Mouse (Mus musculus) megakaryocyte, embryonic 14.5 days (primary cell): ENCODE measurements around the gene Tmem234. TPM values are rescaled to one million over a fixed set of nuclear protein-coding genes. Genes with fewer than 3 reads are reported as not detected.

Experiments
- H3K27me3 ChIP-seq: replicated peaks from 2 replicates; pipeline ENCODE3; 2012; ENCODE audit warnings: inconsistent platforms
- H3K36me3 ChIP-seq: replicated peaks from 2 replicates; pipeline ENCODE3; 2012; ENCODE audit warnings: low read length, inconsistent platforms, mixed read lengths
- H3K4me1 ChIP-seq: 2 replicates; pipeline ENCODE4 v1.6.1; 2012; ENCODE audit warnings: inconsistent platforms
- H3K4me3 ChIP-seq: replicated peaks from 2 replicates; pipeline ENCODE3; 2012; ENCODE audit warnings: moderate library complexity, mild to moderate bottlenecking, inconsistent platforms
- H3K9me3 ChIP-seq: 2 replicates; pipeline ENCODE4 v1.6.1; 2012; ENCODE audit warnings: inconsistent platforms
- FLI1 ChIP-seq: IDR thresholded peaks from 2 replicates; pipeline ENCODE4 v1.6.1; 2012; ENCODE audit warnings: low read length, inconsistent platforms, mixed read lengths
- GATA1 ChIP-seq: IDR thresholded peaks from 3 replicates; pipeline ENCODE4 v1.6.1; 2012; ENCODE audit warnings: mixed read lengths, low read length, inconsistent platforms, borderline replicate concordance
- polyA plus RNA-seq: library from polyadenylated mRNA; stranded (reverse); fragments of >175 nt; gene quantifications from 2 replicates; pipeline ENCODE4 v1.2.3, GENCODE M21; 2012; ENCODE audit warnings: low replicate concordance; ENCODE audit not compliant: insufficient read depth

Tmem234 gene
- polyA plus RNA-seq, 1 experiment = 305 TPM

GRCm38 (mm10) chr4:129565139-129565538 is 35.3 kb upstream of the Tmem234 start:
- TF ChIP-seq FLI1 (no peak), GATA1 (no peak)
- Histone ChIP-seq H3K4me1 (peaks cover 4% of the 10 kb centered on the region; the same call in 1 of the 2 replicates), H3K4me3 (no peak overlapping the region), H3K27me3 (peaks cover 4% of the 10 kb centered on the region), H3K9me3 (no peaks in the 10 kb centered on the region), H3K36me3 (no peaks in the 10 kb centered on the region)

- Histone ChIP-seq H3K4me1 (peaks cover 12% of the 10 kb centered on the region), H3K9me3 (no peaks in the 10 kb centered on the region), H3K36me3 (no peaks in the 10 kb centered on the region), H3K27me3 (peaks cover 9% of the 10 kb centered on the region), H3K4me3 (no peak overlapping the region)
- no peak for TF ChIP-seq FLI1
These were observed 32.1 kb upstream of the Tmem234 start for GRCm38 (mm10) chr4:129568366-129568765.

DNA sequence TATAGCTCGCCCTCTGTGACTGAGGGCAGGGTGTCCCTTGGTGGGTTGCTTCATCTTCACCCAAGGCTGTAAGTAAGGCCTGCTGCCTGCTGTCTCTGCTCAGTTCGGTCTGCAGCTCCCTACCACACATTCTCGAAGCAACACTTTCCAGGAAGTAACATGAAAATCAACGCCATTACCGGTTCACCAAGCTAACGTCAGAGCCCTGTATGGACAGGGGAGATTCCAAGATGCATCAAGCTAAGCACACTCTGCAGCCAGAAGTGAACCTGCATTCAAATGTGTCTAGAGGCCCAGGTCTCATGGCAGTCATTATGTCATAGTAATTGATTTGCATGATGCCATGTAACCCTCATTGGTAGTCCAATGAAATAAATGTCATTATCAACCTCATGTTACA is 30.4 kb upstream of the Tmem234 start:
- Histone ChIP-seq H3K4me1 (peaks cover 24% of the 10 kb centered on the region), H3K27me3 (peaks cover 12% of the 10 kb centered on the region), H3K9me3 (no peaks in the 10 kb centered on the region), H3K4me3 (no peak overlapping the region), H3K36me3 (no peaks in the 10 kb centered on the region)
- TF ChIP-seq FLI1 = no peak
- TF ChIP-seq GATA1 = no peak

DNA sequence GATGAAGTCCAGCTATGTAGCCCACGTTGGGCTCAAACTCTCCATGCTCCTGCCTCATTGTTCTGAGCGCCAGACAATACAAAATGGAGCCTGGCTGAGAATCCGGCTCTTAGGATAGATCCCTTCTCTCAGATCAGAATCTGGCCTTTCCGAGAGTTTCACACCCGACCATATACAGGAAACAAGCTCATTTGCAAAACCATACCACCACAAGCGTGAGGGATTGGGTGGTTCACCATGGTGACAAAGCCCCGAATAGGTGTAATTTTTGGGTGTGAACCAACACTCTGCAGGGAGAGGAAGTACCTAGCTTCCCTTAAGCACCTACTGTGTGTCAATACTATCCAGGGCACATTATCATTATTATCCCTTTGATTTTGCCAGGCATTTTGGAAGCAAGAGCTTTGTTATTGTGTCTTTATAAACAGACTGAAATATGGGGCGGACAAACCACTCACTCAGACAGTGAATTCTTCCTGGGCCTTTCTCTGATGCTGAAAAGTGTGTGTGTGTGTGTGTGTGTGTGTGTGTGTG is 28.9 kb upstream of the Tmem234 start:
- H3K9me3 ChIP-seq = no peaks in the 10 kb centered on the region
- H3K27me3 ChIP-seq = peaks cover 10% of the 10 kb centered on the region
- no peak overlapping the region for H3K4me3 ChIP-seq
- no peak for TF ChIP-seq GATA1
- no peak for TF ChIP-seq FLI1
- H3K4me1 ChIP-seq = peaks cover 35% of the 10 kb centered on the region
- H3K36me3 ChIP-seq = no peaks in the 10 kb centered on the region

DNA sequence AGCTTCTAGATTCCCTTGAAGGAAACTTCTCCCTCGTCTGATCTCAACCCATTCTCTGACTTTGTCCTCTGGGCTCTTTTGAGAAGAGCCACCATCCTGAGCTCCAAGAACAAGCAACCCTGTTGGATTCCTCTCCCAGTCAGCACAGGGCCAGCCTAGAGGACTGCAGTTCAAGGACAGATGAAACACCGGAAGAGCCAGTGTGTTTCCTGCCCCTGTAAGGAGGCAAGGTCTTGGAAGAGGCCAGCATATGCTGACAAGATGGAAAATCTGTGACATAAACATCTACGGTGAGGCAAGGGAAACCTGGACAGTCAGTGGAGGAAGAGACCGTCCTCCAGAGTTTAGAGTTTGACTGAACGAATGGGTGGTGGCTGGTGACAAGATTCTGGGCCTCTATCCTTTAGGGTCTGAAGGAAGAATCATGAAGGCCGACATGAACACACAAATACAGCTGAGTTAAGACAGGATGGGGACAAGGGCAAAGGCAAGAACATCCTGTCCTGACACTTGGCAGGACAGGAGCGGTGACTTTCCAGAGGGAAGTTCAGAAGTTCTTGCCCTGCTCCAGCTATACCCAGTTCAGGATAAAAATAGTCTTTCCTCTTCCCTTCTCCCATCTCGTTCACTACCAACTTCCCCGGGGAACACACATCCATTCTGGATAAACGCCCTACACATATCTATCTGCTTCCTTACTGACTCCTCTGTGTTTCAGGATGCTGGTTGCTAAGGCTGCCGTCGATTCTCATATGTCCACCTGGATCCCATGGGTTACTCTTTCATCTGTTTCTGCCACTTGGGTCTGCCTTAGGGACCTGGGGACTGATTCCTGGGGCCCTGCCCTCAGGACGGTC is 28.0 kb upstream of the Tmem234 start:
- no peak overlapping the region for H3K4me3 ChIP-seq
- no peaks in the 10 kb centered on the region for H3K9me3 ChIP-seq
- TF ChIP-seq FLI1 (no peak), GATA1 (no peak)
- H3K27me3 ChIP-seq = peaks cover 10% of the 10 kb centered on the region
- H3K4me1 ChIP-seq = peaks cover 42% of the 10 kb centered on the region
- H3K36me3 ChIP-seq = no peaks in the 10 kb centered on the region

DNA sequence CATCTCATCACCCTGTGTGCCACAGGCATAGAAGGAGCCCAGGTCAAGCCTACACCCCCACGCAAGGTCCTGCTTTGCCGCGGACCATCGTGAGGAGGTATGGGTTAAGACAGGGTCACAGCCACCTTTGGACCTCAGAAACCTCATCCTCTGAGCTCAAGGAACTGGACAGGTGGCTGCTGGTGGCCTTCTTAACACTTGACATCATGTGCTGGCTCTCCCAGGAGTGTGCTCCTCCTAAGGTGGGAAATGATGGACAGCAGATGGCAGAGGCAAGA is 27.4 kb upstream of the Tmem234 start:
- Histone ChIP-seq H3K9me3 (no peaks in the 10 kb centered on the region), H3K27me3 (peaks cover 10% of the 10 kb centered on the region), H3K36me3 (no peaks in the 10 kb centered on the region), H3K4me1 (peaks cover 44% of the 10 kb centered on the region), H3K4me3 (no peak overlapping the region)
- no peak for TF ChIP-seq GATA1
- TF ChIP-seq FLI1 = no peak

- H3K9me3 ChIP-seq = no peaks in the 10 kb centered on the region
- TF ChIP-seq GATA1 = no peak
- no peak for TF ChIP-seq FLI1
- peaks cover 14% of the 10 kb centered on the region for H3K27me3 ChIP-seq
- peak within 1 kb of the TSS; percentile 14 for H3K4me3 ChIP-seq
- H3K36me3 ChIP-seq = no peaks in the 10 kb centered on the region
- H3K4me1 ChIP-seq = peaks cover 48% of the 10 kb centered on the region
These were observed 27.0 kb upstream of the Tmem234 start, which contains the start of gene Lck for GRCm38 (mm10) chr4:129573430-129573829. Gene Lck, minus strand, starts transcription at chr4:129573641.

DNA sequence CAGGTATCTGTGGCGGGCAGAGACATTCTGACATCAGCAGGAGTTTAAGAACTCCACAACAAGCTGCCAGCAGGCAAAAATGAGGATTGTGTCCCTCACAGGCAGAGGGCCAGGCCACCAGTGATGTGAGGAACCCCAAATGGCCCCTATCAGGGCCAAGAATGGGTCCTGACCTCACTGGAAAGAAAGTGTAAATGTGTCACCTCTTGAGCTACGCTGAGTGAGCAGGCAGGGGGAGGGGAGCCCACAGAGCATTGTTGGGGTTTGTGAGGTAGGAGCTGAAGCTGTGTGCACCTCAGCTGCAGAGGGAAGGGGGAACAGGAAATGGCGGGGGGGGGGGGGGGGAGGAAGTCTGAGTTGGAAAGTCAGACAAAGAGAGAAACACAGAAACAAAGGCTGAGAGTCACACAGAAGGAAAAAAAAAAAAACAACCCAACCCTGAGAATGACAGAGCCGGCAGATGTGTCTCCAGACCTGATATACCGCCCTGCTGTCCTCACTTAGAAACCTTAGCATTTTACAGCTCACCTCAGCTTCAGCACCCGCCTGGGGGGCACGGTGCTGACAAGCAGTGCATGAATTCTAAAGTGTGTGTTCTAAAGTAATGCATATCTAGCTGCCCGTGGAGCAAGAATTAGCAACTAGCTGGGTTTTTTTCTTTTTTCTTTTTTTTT is 25.2 kb upstream of the Tmem234 start:
- H3K4me3 ChIP-seq = peak overlapping the region; percentile 82
- peaks cover 15% of the 10 kb centered on the region for H3K27me3 ChIP-seq
- H3K36me3 ChIP-seq = no peaks in the 10 kb centered on the region
- peaks cover 55% of the 10 kb centered on the region for H3K4me1 ChIP-seq
- TF ChIP-seq GATA1 (no peak), FLI1 (no peak)
- no peaks in the 10 kb centered on the region for H3K9me3 ChIP-seq

GRCm38 (mm10) chr4:129576863-129577491 is 23.5 kb upstream of the Tmem234 start:
- Histone ChIP-seq H3K4me1 (peaks cover 57% of the 10 kb centered on the region), H3K36me3 (no peaks in the 10 kb centered on the region), H3K9me3 (no peaks in the 10 kb centered on the region), H3K27me3 (peaks cover 15% of the 10 kb centered on the region), H3K4me3 (peak overlapping the region; percentile 56)
- no peak for TF ChIP-seq GATA1
- no peak for TF ChIP-seq FLI1

- Histone ChIP-seq H3K4me3 (no peak overlapping the region), H3K9me3 (no peaks in the 10 kb centered on the region), H3K4me1 (peaks cover 56% of the 10 kb centered on the region), H3K36me3 (no peaks in the 10 kb centered on the region), H3K27me3 (peaks cover 15% of the 10 kb centered on the region)
- TF ChIP-seq GATA1 = no peak
- TF ChIP-seq FLI1 = no peak
These were observed 22.8 kb upstream of the Tmem234 start for GRCm38 (mm10) chr4:129577688-129578087.
